Mouse (Mus musculus) limb, embryonic 11.5 days (tissue): ENCODE results near the gene Tmem8. TPM values are rescaled to one million over a fixed set of nuclear protein-coding genes. Genes with fewer than 3 reads are reported as not detected.
A peak's percentile ranks its signal among the peaks of the same experiment; 100 is the strongest.

ENCODE experiments used
- ATAC-seq: fragments of 200-750 bp; cut with Nextera tagmentation; 2 replicates; pipeline ENCODE4 v1.8.0; 2017; ENCODE audit warnings: low read depth; ENCODE audit not compliant: insufficient number of reproducible peaks, low FRiP score, low TSS enrichment
- DNase-seq: peaks from one replicate; pipeline ENCODE4 v3.0.0-alpha.2; 2015; ENCODE audit warnings: low spot score
- H3K27ac ChIP-seq: fragments of 300-500 bp; sonication (generic); replicated peaks from 2 replicates; pipeline ENCODE4 v1.5.1; 2014; ENCODE audit warnings: low read depth, mild to moderate bottlenecking, low read length
- H3K27me3 ChIP-seq: fragments of 300-500 bp; sonication (generic); 2 replicates; pipeline ENCODE4 v1.6.1; 2014; ENCODE audit warnings: mild to moderate bottlenecking, low read length, mixed read lengths; ENCODE audit not compliant: control insufficient read depth, insufficient read depth
- H3K36me3 ChIP-seq: fragments of 300-500 bp; sonication (generic); 2 replicates; pipeline ENCODE4 v1.6.1; 2014; ENCODE audit warnings: mild to moderate bottlenecking, low read length, moderate library complexity, mixed read lengths; ENCODE audit not compliant: control insufficient read depth, insufficient read depth
- H3K4me1 ChIP-seq: fragments of 300-500 bp; sonication (generic); 2 replicates; pipeline ENCODE4 v1.6.1; 2014; ENCODE audit warnings: low read length, mixed read lengths; ENCODE audit not compliant: control insufficient read depth, insufficient read depth
- H3K4me2 ChIP-seq: fragments of 300-500 bp; sonication (generic); 2 replicates; pipeline ENCODE4 v1.6.1; 2014; ENCODE audit warnings: low read depth, mild to moderate bottlenecking, moderate library complexity; ENCODE audit not compliant: severe bottlenecking
- H3K4me3 ChIP-seq: fragments of 300-500 bp; sonication (generic); 2 replicates; pipeline ENCODE4 v1.5.1; 2014; ENCODE audit warnings: low read depth, low read length
- H3K9ac ChIP-seq: fragments of 300-500 bp; sonication (generic); 2 replicates; pipeline ENCODE4 v1.6.1; 2014; ENCODE audit warnings: mild to moderate bottlenecking, low read length
- H3K9me3 ChIP-seq: fragments of 300-500 bp; sonication (generic); 2 replicates; pipeline ENCODE4 v1.6.1; 2016; ENCODE audit warnings: low read length; ENCODE audit not compliant: control insufficient read depth
- WGBS: fragments of 180-500 bp; shearing (Covaris S2); extraction: QIAGEN DNeasy Blood & Tissue Kit; methylation state at CpG from one replicate; pipeline ENCODE4 v1.1.7; 2014; 5-methylcytosine and 5-hydroxymethylcytosine counted together
- polyA plus RNA-seq: library from polyadenylated mRNA; unstranded; fragments of >200 nt; fragmentation: Nextera tagmentation; extraction: Ambion mirVana; gene quantifications from 2 replicates; pipeline ENCODE4 v1.2.1, GENCODE M21; 2014

Tmem8 gene
- polyA plus RNA-seq, 1 experiment from 2014 or later = 0.55 TPM

DNA sequence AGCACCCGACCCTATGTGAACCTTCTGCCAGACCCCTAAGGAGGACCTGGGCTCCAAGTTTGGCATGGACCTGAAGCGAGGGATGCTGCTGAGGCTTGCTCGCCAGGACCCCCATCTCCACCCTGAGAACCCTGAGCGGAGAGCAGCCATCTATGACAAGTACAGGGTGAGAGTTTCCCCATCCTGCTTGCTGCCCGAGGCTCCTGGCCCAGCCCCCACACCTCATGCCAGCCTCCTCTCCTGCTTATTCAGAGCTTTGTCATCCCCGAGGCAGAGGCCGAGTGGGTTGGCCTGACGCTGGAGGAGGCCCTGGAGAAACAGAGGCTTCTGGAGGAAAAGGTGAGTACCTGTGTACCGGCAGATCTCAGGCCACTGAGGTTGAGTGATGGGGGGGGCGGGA lies 12.1 kb downstream of the Tmem8 start:
- no peak overlapping the region for H3K4me3 ChIP-seq
- H3K4me2 ChIP-seq = no peak overlapping the region
- peaks cover 2% of the 10 kb centered on the region; the same call in 1 of the 2 replicates for H3K36me3 ChIP-seq
- DNase-seq (no peak), ATAC-seq (no peak)
- peaks cover 13% of the 10 kb centered on the region for H3K4me1 ChIP-seq
- WGBS = 92% methylated on average over 10 of the region's 10 CpGs
- no peak overlapping the region for H3K27ac ChIP-seq
- no peaks in the 10 kb centered on the region for H3K27me3 ChIP-seq
- H3K9ac ChIP-seq = no peak overlapping the region
- no peaks in the 10 kb centered on the region for H3K9me3 ChIP-seq

DNA sequence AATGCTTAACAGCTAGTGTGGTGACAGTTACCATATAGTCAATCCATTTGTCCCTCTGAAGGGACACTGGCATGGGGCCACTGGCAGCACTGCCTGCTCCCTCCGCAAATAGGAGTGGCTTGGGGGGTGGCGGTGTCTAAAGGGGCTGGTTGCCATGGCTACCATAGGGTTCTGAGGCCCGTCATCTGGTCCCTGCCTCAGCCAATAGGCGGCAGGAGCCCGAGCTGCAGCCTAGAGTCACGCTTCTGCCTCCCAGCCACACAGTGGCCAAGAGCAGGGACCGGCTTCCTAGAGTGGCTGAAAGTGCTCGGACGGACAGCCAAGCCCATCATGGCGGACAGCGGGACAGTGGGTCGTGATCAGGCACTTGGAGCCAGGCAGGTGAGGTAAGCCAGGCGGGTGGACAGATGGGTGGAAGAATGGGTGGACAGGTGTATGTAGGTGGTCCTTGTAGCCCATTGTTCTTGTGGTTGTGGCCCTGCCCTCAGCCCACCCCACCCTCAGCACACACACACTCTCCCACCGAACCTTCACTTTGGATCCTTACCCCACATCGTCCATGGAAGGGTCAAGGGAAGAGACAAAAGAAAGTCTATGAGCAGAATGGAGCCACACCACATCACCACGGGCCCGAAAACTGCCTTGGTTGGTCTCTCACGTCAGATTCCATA lies 18.1 kb downstream of the Tmem8 start:
- Histone ChIP-seq H3K27ac (no peak overlapping the region), H3K36me3 (peaks cover 5% of the 10 kb centered on the region; the same call in 1 of the 2 replicates), H3K4me2 (no peak overlapping the region), H3K27me3 (no peaks in the 10 kb centered on the region), H3K9ac (no peak overlapping the region), H3K4me3 (no peak overlapping the region), H3K4me1 (no peaks in the 10 kb centered on the region), H3K9me3 (no peaks in the 10 kb centered on the region)
- DNase-seq (no peak), ATAC-seq (no peak)
- WGBS = 88% methylated on average over 18 of the region's 18 CpGs

DNA sequence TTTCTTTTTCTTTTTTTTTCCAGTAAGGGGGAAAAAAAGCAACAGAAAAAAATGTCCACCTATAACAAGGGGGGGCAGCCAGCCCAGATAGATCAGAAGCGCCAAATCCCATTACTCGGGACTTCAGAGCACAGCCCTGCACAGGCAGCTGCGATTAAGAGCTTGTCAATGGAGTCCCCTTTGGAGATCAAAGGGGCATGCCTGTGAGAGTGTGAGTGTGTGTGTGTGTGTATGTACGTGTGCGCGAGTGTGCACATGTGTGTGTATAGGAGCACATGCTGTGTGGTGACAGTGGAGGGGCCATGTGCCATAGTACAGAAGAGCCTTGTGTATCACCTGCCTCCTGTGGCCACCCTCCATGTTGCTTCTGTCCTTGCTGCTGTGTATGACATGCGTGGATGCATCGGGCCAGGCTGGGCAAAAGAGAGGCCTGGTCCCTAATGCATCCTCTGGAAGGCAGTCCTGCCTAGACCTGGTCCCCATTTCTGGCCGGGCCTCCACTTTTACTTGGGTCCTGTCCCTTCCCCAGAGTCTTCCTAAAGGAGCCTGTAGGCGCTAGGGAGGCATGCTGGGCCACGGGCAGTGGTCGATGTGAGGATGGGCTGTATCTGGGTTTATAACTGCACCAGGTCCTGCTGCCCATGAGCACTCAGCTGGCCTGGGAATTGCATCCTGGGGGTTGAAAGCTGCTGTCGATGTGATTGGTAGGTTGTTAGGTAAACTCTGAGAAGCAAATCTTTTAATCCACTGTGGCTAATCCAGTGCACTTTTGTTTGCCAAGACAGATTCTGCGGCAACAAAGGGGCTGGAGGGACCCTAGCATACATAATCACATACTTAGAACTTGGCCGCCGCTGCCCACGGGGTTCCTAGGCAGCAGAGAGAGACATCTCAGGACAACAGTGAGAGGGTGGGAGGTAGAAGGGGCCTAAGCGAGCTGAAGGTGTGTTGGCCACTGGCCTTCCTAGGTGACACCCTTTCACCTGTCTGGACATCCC lies 19.1 kb downstream of the Tmem8 start:
- no peak overlapping the region for H3K4me3 ChIP-seq
- DNase-seq (no peak), ATAC-seq (no peak)
- H3K36me3 ChIP-seq = peaks cover 2% of the 10 kb centered on the region; the same call in 1 of the 2 replicates
- H3K27me3 ChIP-seq = no peaks in the 10 kb centered on the region
- 90% methylated on average over 18 of the region's 18 CpGs for WGBS
- no peak overlapping the region for H3K4me2 ChIP-seq
- no peak overlapping the region for H3K9ac ChIP-seq
- H3K9me3 ChIP-seq = no peaks in the 10 kb centered on the region
- H3K27ac ChIP-seq = no peak overlapping the region
- no peaks in the 10 kb centered on the region for H3K4me1 ChIP-seq

DNA sequence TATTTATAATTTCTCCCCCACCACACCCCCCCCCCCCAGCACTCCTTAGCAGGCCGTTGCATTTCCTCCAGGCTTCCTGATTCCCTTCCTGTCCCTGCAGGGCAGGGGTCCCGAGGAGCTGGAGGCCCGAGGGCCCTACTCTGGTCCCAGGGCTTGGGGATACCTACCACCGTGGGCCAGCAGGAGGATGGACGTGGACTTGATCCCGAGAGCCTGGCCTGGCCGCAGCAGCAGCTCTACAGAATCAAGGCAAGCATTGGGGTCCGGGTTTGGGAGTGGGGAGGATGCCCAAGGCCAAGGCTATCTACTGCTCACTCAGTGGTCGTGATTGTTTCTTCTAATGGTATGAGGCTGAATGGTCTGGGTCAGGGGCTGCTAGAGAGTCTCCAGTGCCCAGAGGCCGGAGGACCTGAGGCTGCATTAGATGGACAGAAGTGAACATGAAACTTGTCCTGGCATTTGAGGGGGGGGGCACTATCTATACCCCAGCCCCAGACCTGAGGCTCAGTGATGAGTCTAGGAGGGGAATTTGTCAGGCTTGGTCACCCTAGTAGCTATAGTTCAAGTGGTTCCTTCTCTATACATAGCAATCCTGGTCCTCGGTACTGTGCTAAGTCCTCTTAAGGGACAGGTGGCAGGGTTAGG lies 24.1 kb downstream of the Tmem8 start:
- ATAC-seq (no peak), DNase-seq (no peak)
- Histone ChIP-seq H3K4me2 (no peak overlapping the region), H3K27ac (no peak overlapping the region), H3K4me3 (no peak overlapping the region), H3K9ac (peak overlapping the region; percentile 97; the same call in 1 of the 2 replicates), H3K4me1 (peaks cover 12% of the 10 kb centered on the region), H3K9me3 (no peaks in the 10 kb centered on the region), H3K36me3 (no peaks in the 10 kb centered on the region), H3K27me3 (no peaks in the 10 kb centered on the region)
- 87% methylated on average over 11 of the region's 11 CpGs for WGBS

DNA sequence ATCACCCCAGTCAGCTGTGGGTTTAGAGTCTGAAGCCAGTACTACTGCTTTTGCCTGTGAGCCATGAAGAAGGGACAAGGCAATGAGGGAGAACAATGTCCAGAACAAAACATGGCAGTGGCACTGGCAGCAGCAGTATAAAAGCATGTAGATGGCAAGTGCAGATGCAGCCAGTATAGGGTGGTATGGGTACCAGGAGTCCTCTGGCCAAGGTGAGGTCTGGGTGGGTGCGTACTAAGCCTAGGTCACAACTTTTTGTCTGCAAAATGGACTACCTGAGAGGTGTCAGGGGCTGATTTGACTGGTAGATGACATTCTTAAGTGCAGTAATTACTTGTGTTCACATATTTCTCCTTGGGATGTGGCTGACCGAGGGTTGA lies 24.6 kb downstream of the Tmem8 start:
- ATAC-seq (no peak), DNase-seq (no peak)
- Histone ChIP-seq H3K27me3 (no peaks in the 10 kb centered on the region), H3K36me3 (peaks cover under 1% of the 10 kb centered on the region; the same call in 1 of the 2 replicates), H3K4me2 (peak overlapping the region; percentile 84), H3K4me3 (peak overlapping the region; percentile 89), H3K9me3 (no peaks in the 10 kb centered on the region), H3K4me1 (peaks cover 12% of the 10 kb centered on the region), H3K9ac (peak overlapping the region; percentile 97), H3K27ac (peak overlapping the region; percentile 68; the same call in 1 of the 2 replicates)
- WGBS = 69% methylated on average over 2 of the region's 2 CpGs

DNA sequence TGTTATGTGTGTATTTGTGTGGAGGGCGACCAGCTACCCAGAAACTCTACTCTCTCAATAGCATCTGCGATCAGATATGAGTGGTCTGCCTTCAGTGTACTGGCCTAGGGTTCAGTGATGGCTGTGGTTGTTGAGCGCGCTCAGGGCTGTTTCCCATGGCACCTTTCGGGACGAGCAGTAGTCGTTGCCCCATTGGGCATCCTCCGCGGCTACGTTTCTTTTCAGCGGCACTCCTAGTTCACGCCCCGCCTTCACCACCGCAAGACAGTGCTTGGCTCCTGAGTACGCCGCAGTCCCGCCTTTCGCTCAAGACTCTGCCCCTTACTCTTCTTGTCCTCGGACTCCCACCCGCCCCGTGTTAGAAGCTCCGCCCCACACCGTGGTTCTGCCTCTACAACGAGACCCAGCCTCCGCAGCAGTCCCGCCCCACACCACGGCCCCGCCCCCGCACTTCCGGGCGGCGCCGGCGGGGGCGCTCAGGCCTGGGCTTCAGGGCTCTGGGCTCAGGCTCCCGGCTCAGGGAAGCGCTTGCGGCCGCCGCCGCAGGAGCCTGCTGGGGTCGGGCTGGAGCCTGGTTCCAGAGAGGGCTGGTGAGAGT lies 25.2 kb downstream of the Tmem8 start, which contains the start of gene Axin1:
Gene Axin1 (plus strand): TSS at position 450 of the 598 bp plus-strand sequence.
- DNase-seq (peak; percentile 98), ATAC-seq (peak; percentile 99)
- peak within 1 kb of the TSS; percentile 94 for H3K27ac ChIP-seq
- no peaks in the 10 kb centered on the region for H3K9me3 ChIP-seq
- WGBS = under 1% methylated on average over 42 of the region's 42 CpGs
- H3K36me3 ChIP-seq = peaks cover 6% of the 10 kb centered on the region; the same call in 1 of the 2 replicates
- H3K4me2 ChIP-seq = peak within 1 kb of the TSS; percentile 84
- peak within 1 kb of the TSS; percentile 97 for H3K9ac ChIP-seq
- H3K27me3 ChIP-seq = no peaks in the 10 kb centered on the region
- peaks cover 12% of the 10 kb centered on the region for H3K4me1 ChIP-seq
- H3K4me3 ChIP-seq = peak within 1 kb of the TSS; percentile 89

DNA sequence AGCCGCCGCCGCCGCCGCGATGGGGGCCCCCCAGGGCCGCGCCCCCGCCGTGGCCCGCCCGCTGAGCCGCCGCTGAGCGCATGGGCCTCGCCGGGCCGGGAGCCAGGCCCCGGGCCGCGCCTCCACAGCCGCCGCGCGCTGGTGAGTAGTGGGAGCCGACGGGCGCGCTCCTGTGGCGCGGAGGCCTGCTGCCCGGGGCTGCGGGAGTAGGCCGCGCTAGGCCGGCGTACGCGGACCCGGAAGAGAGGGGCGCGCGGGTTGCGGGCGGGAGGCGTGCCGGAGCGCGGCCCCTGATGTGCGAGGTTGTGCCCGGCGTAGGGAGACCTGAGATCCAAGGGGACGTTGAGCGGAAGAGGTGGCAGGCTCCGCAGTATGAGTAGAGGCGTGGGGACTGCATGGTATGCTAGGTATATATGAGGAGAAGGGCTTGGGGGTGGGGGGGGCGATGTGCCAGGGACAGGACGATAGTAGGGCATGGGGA lies 25.8 kb downstream of the Tmem8 start:
- Histone ChIP-seq H3K4me2 (peak overlapping the region; percentile 84), H3K4me1 (peaks cover 12% of the 10 kb centered on the region), H3K27me3 (no peaks in the 10 kb centered on the region), H3K4me3 (peak overlapping the region; percentile 89), H3K36me3 (peaks cover 8% of the 10 kb centered on the region; the same call in 1 of the 2 replicates), H3K9ac (peak overlapping the region; percentile 97), H3K27ac (peak overlapping the region; percentile 94), H3K9me3 (no peaks in the 10 kb centered on the region)
- under 1% methylated on average over 47 of the region's 58 CpGs for WGBS
- DNase-seq (peak; percentile 55), ATAC-seq (peak; percentile 24)
